Mouse (Mus musculus) small intestine, adult 2 months (tissue): ENCODE data around the gene Ubxn7.

Experiments used
- CTCF ChIP-seq: fragments of 200-500 bp; IDR thresholded peaks from 2 replicates; pipeline ENCODE4 v1.5.1; 2012; ENCODE audit warnings: low read depth, mild to moderate bottlenecking, control low read depth, inconsistent platforms, low read length, moderate library complexity, mixed read lengths; ENCODE audit not compliant: insufficient replicate concordance, insufficient read length; ENCODE audit errors: extremely low read depth
- POLR2A ChIP-seq: fragments of 200-500 bp; IDR thresholded peaks from 2 replicates; pipeline ENCODE4 v1.6.1; 2012; ENCODE audit warnings: low read depth, mild to moderate bottlenecking, control low read depth, inconsistent platforms, low read length, moderate library complexity

GRCm38 (mm10) chr16:32389049-32389448 lies 57.0 kb downstream of the Ubxn7 start:
- TF ChIP-seq CTCF (no peak), POLR2A (no peak)
